Mouse (Mus musculus) forebrain, embryonic 11.5 days (tissue): ENCODE measurements around the gene Ppp1r14b. TPM values are rescaled to one million over a fixed set of nuclear protein-coding genes. Genes with fewer than 3 reads are reported as not detected.
A peak's percentile ranks its signal among the peaks of the same experiment; 100 is the strongest.

Experiments used
- ATAC-seq: fragments of 200-750 bp; cut with Nextera tagmentation; replicated peaks from 2 replicates; pipeline ENCODE4 v1.8.0; 2017; ENCODE audit warnings: moderate TSS enrichment; ENCODE audit not compliant: low FRiP score
- DNase-seq: peaks from one replicate; pipeline ENCODE4 v3.0.0-alpha.2; 2017; ENCODE audit warnings: low spot score
- H3K27ac ChIP-seq: fragments of 300-500 bp; sonication (generic); 2 replicates; pipeline ENCODE4 v1.5.1; 2014; ENCODE audit warnings: low read depth, low read length
- H3K27me3 ChIP-seq: fragments of 300-500 bp; sonication (generic); 2 replicates; pipeline ENCODE4 v1.6.1; 2014; ENCODE audit warnings: mild to moderate bottlenecking, low read length, mixed read lengths; ENCODE audit not compliant: control insufficient read depth, insufficient read depth
- H3K36me3 ChIP-seq: fragments of 300-500 bp; sonication (generic); 2 replicates; pipeline ENCODE4 v1.6.1; 2014; ENCODE audit warnings: mild to moderate bottlenecking, low read length, moderate library complexity, mixed read lengths; ENCODE audit not compliant: control insufficient read depth, insufficient read depth
- H3K4me1 ChIP-seq: fragments of 300-500 bp; sonication (generic); replicated peaks from 2 replicates; pipeline ENCODE4 v1.6.1; 2014; ENCODE audit warnings: low read length, mixed read lengths; ENCODE audit not compliant: control insufficient read depth, insufficient read depth
- H3K4me2 ChIP-seq: fragments of 300-500 bp; sonication (generic); 2 replicates; pipeline ENCODE4 v1.6.1; 2014; ENCODE audit warnings: low read depth, mild to moderate bottlenecking, low read length, moderate library complexity, mixed read lengths; ENCODE audit not compliant: severe bottlenecking
- H3K4me3 ChIP-seq: fragments of 300-500 bp; sonication (generic); 2 replicates; pipeline ENCODE4 v1.5.1; 2014; ENCODE audit warnings: low read depth, low read length
- H3K9ac ChIP-seq: fragments of 300-500 bp; sonication (generic); 2 replicates; pipeline ENCODE4 v1.6.1; 2014; ENCODE audit warnings: low read length
- H3K9me3 ChIP-seq: fragments of 300-500 bp; sonication (generic); 2 replicates; pipeline ENCODE4 v1.6.1; 2016; ENCODE audit warnings: low read length, mixed read lengths; ENCODE audit not compliant: control insufficient read depth
- WGBS: fragments of 180-500 bp; shearing (Covaris S2); extraction: QIAGEN DNeasy Blood & Tissue Kit; methylation state at CpG from one replicate; pipeline ENCODE4 v1.1.7; 2014; 5-methylcytosine and 5-hydroxymethylcytosine counted together
- polyA plus RNA-seq: library from polyadenylated mRNA; unstranded; fragments of >200 nt; fragmentation: Nextera tagmentation; extraction: Ambion mirVana; gene quantifications from 2 replicates; pipeline ENCODE4 v1.2.1, GENCODE M21; 2014

Ppp1r14b gene
- polyA plus RNA-seq, 1 experiment from 2014 or later, result 305 TPM

- WGBS, result 92% methylated on average over 9 of the region's 9 CpGs
- Histone ChIP-seq H3K4me1 (no peaks in the 10 kb centered on the region), H3K27ac (no peak overlapping the region), H3K36me3 (no peaks in the 10 kb centered on the region), H3K27me3 (no peaks in the 10 kb centered on the region), H3K4me3 (no peak overlapping the region), H3K9me3 (no peaks in the 10 kb centered on the region), H3K9ac (no peak overlapping the region), H3K4me2 (no peak overlapping the region)
- DNase-seq, result no peak
- no peak for ATAC-seq
These were observed 32.3 kb downstream of the Ppp1r14b start for GRCm38 (mm10) chr19:7006892-7007593.

DNA sequence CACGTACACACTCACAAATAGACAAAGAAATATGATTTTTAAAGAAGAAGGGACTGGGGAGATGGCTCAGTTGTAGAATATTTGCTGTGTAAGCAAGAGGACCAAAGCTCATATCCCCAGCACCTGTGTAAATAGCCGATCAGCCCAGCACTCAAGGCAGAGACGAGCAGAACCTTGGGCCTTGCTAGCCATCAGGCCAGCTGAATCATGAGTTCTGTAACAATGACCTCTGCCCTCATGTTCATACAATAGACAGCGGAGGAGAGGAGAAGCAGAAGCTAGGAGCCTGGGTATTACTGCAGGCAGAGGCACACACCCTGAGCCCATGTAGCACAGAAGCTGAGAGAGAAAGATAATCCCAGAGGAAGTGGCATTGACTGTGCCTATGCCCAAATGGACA, 37.7 kb downstream of the Ppp1r14b start:
- ATAC-seq, result no peak
- no peak overlapping the region for H3K27ac ChIP-seq
- no peak overlapping the region for H3K4me3 ChIP-seq
- no peaks in the 10 kb centered on the region for H3K9me3 ChIP-seq
- H3K4me1 ChIP-seq, result no peaks in the 10 kb centered on the region
- H3K4me2 ChIP-seq, result no peak overlapping the region
- H3K36me3 ChIP-seq, result no peaks in the 10 kb centered on the region
- no peak overlapping the region for H3K9ac ChIP-seq
- H3K27me3 ChIP-seq, result no peaks in the 10 kb centered on the region
- 79% methylated on average over 4 of the region's 4 CpGs for WGBS
- DNase-seq, result no peak

DNA sequence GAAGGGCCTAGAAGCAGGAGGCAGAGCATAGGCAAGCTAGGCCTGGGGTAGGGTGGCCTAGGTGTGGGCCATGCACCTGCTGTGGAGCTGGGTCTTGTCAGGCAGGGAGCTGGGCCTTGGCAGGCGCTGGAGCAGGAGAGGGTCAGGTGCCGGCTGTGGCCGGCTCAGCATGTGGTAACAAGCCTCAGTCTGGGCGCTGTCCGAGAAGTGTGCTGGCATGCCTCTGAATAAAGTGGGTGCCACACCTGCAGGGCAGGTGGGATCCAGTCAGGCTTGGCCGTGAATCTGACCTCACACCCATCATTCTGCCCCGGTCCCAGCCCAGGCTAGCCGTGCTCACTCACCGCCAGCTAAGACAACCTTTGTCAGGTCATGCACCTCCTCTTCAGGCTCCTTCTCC, 39.2 kb downstream of the Ppp1r14b start:
- no peaks in the 10 kb centered on the region for H3K27me3 ChIP-seq
- no peak overlapping the region for H3K4me3 ChIP-seq
- peaks cover 4% of the 10 kb centered on the region; the same call in 1 of the 2 replicates for H3K36me3 ChIP-seq
- H3K9ac ChIP-seq, result no peak overlapping the region
- WGBS, result 86% methylated on average over 9 of the region's 9 CpGs
- ATAC-seq (no peak), DNase-seq (no peak)
- no peaks in the 10 kb centered on the region for H3K4me1 ChIP-seq
- no peak overlapping the region for H3K27ac ChIP-seq
- H3K9me3 ChIP-seq, result no peaks in the 10 kb centered on the region
- no peak overlapping the region for H3K4me2 ChIP-seq

DNA sequence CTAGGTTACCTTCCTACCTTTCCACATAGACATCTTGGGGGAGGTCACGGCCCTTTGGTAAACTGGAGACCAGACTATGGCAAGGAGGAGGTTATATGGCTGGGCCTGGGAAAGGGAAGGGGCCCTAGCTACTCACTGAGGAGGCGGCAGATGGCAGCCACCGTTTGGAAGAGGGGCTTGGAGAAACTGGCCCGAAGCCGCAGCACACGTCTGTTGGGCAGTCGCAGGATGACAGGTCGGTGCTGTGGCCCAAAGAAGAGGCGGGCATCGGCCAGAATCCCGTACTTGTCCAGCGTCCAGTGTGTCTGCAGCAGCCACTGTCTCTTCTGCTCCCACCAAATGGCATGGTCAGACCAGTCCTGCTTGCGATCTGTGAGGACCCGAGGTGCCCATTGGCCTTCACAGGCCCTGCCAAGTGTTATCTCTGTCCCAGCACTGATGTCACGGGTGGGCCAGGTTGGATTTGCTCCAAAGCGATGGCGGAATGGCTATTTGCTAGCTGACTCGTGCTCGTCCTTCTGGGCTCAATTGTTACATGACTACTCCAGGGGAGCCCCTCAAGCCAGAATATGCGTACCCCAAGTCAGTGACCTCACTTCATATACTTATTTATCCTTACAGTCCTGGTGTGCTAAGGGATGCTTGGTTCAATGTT, 39.8 kb downstream of the Ppp1r14b start:
- DNase-seq, result no peak
- H3K9ac ChIP-seq, result no peak overlapping the region
- H3K27ac ChIP-seq, result no peak overlapping the region
- no peak overlapping the region for H3K4me2 ChIP-seq
- no peaks in the 10 kb centered on the region for H3K4me1 ChIP-seq
- no peak overlapping the region for H3K4me3 ChIP-seq
- H3K27me3 ChIP-seq, result no peaks in the 10 kb centered on the region
- 95% methylated on average over 20 of the region's 20 CpGs for WGBS
- ATAC-seq, result no peak
- H3K9me3 ChIP-seq, result no peaks in the 10 kb centered on the region
- peaks cover 4% of the 10 kb centered on the region; the same call in 1 of the 2 replicates for H3K36me3 ChIP-seq

GRCm38 (mm10) chr19:7017541-7018457, 43.0 kb downstream of the Ppp1r14b start:
- H3K36me3 ChIP-seq, result peaks cover 15% of the 10 kb centered on the region
- no peak overlapping the region for H3K4me3 ChIP-seq
- DNase-seq (no peak), ATAC-seq (no peak)
- no peak overlapping the region for H3K27ac ChIP-seq
- no peaks in the 10 kb centered on the region for H3K9me3 ChIP-seq
- no peaks in the 10 kb centered on the region for H3K27me3 ChIP-seq
- 89% methylated on average over 12 of the region's 12 CpGs for WGBS
- no peaks in the 10 kb centered on the region for H3K4me1 ChIP-seq
- H3K4me2 ChIP-seq, result no peak overlapping the region
- H3K9ac ChIP-seq, result no peak overlapping the region

GRCm38 (mm10) chr19:7018546-7018945, 43.8 kb downstream of the Ppp1r14b start:
- Histone ChIP-seq H3K27ac (no peak overlapping the region), H3K36me3 (peaks cover 15% of the 10 kb centered on the region), H3K4me2 (no peak overlapping the region), H3K27me3 (no peaks in the 10 kb centered on the region), H3K4me1 (no peaks in the 10 kb centered on the region), H3K9ac (no peak overlapping the region), H3K4me3 (no peak overlapping the region), H3K9me3 (no peaks in the 10 kb centered on the region)
- DNase-seq (no peak), ATAC-seq (no peak)
- WGBS, result 94% methylated on average over 11 of the region's 11 CpGs

DNA sequence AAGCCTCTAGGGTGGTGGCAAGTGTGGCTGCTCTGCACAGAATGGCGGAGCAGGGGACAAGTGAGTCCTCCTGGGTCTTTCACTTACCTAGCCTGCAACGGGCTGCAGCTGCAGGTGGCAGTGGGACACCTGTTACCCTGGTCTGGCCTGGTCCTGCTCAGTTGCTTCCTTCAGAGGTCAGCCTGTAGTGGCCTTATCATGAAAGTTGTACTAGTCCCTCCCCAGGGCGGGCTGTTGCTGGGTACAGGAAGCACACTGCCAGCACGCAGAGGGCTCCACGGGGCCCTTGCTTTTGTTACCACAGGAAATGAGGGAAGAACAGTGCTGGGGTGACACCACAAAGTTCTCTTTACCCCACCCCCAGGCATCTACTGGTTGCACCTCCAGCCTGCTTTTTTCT, 44.4 kb downstream of the Ppp1r14b start, which contains the start of gene Fermt3:
TSS of gene Fermt3 (minus strand) at position 279 of the 400 bp plus-strand sequence.
- Histone ChIP-seq H3K4me3 (no peak within 1 kb of the TSS), H3K9ac (no peak within 1 kb of the TSS), H3K36me3 (peaks cover 17% of the 10 kb centered on the region), H3K27ac (no peak within 1 kb of the TSS), H3K9me3 (no peaks in the 10 kb centered on the region), H3K4me2 (no peak within 1 kb of the TSS), H3K4me1 (no peaks in the 10 kb centered on the region), H3K27me3 (no peaks in the 10 kb centered on the region)
- WGBS, result 91% methylated on average over 5 of the region's 5 CpGs
- DNase-seq, result no peak
- ATAC-seq, result no peak

DNA sequence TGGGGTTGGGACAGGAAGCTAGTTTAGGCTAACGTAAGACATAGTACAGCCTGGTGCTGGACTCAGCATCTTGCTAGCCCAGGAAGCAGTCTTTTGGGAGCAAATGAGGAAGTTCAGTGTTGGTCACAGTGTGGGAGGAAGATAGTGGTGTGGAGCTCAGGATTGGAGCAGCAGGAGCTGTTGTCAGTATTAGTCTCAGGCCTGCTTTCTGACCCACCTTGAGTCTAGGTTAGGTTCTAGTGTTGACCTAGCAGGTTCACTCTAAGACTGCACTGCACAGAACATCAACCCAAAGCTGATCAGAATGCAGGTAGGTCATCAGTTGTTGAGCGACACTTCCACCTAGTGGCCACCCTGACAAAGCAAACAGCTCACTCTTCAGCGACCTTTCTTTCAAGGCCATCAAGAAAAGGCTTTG, 45.5 kb downstream of the Ppp1r14b start:
- Histone ChIP-seq H3K4me1 (no peaks in the 10 kb centered on the region), H3K4me3 (no peak overlapping the region), H3K27ac (no peak overlapping the region), H3K9ac (no peak overlapping the region), H3K9me3 (no peaks in the 10 kb centered on the region), H3K27me3 (no peaks in the 10 kb centered on the region), H3K4me2 (no peak overlapping the region), H3K36me3 (peaks cover 19% of the 10 kb centered on the region)
- DNase-seq (no peak), ATAC-seq (peak; percentile 55; the same call in 1 of the 2 replicates)
- 53% methylated on average over 3 of the region's 3 CpGs for whole genome bisulfite sequencing
